Mouse (Mus musculus) limb, embryonic 11.5 days (tissue): Measurements from ENCODE around the gene Tcta. TPM values are rescaled to one million over a fixed set of nuclear protein-coding genes. Genes with fewer than 3 reads are reported as not detected.
"Not testable (repeated sequence)": the region's sequence is repeated elsewhere in the genome, so short reads cannot be mapped to it uniquely, and the experiment has no call there.

Experiments
- ATAC-seq: fragments of 200-750 bp; cut with Nextera tagmentation; 2 replicates; pipeline ENCODE4 v1.8.0; 2017; ENCODE audit warnings: low read depth; ENCODE audit not compliant: insufficient number of reproducible peaks, low FRiP score, low TSS enrichment
- DNase-seq: peaks from one replicate; pipeline ENCODE4 v3.0.0-alpha.2; 2015; ENCODE audit warnings: low spot score
- H3K27ac ChIP-seq: fragments of 300-500 bp; sonication (generic); replicated peaks from 2 replicates; pipeline ENCODE4 v1.5.1; 2014; ENCODE audit warnings: low read depth, mild to moderate bottlenecking, low read length
- H3K27me3 ChIP-seq: fragments of 300-500 bp; sonication (generic); 2 replicates; pipeline ENCODE4 v1.6.1; 2014; ENCODE audit warnings: mild to moderate bottlenecking, low read length, mixed read lengths; ENCODE audit not compliant: control insufficient read depth, insufficient read depth
- H3K36me3 ChIP-seq: fragments of 300-500 bp; sonication (generic); 2 replicates; pipeline ENCODE4 v1.6.1; 2014; ENCODE audit warnings: mild to moderate bottlenecking, low read length, moderate library complexity, mixed read lengths; ENCODE audit not compliant: control insufficient read depth, insufficient read depth
- H3K4me1 ChIP-seq: fragments of 300-500 bp; sonication (generic); 2 replicates; pipeline ENCODE4 v1.6.1; 2014; ENCODE audit warnings: low read length, mixed read lengths; ENCODE audit not compliant: control insufficient read depth, insufficient read depth
- H3K4me2 ChIP-seq: fragments of 300-500 bp; sonication (generic); 2 replicates; pipeline ENCODE4 v1.6.1; 2014; ENCODE audit warnings: low read depth, mild to moderate bottlenecking, moderate library complexity; ENCODE audit not compliant: severe bottlenecking
- H3K4me3 ChIP-seq: fragments of 300-500 bp; sonication (generic); 2 replicates; pipeline ENCODE4 v1.5.1; 2014; ENCODE audit warnings: low read depth, low read length
- H3K9ac ChIP-seq: fragments of 300-500 bp; sonication (generic); 2 replicates; pipeline ENCODE4 v1.6.1; 2014; ENCODE audit warnings: mild to moderate bottlenecking, low read length
- H3K9me3 ChIP-seq: fragments of 300-500 bp; sonication (generic); 2 replicates; pipeline ENCODE4 v1.6.1; 2016; ENCODE audit warnings: low read length; ENCODE audit not compliant: control insufficient read depth
- WGBS: fragments of 180-500 bp; shearing (Covaris S2); extraction: QIAGEN DNeasy Blood & Tissue Kit; methylation state at CpG from one replicate; pipeline ENCODE4 v1.1.7; 2014; 5-methylcytosine and 5-hydroxymethylcytosine counted together
- polyA plus RNA-seq: library from polyadenylated mRNA; unstranded; fragments of >200 nt; fragmentation: Nextera tagmentation; extraction: Ambion mirVana; gene quantifications from 2 replicates; pipeline ENCODE4 v1.2.1, GENCODE M21; 2014

Tcta gene
- polyA plus RNA-seq, 1 experiment from 2014 or later = 15.8 TPM

- H3K27ac ChIP-seq = no peak overlapping the region
- WGBS = 24% methylated on average over 2 of the region's 2 CpGs
- no peak overlapping the region for H3K9ac ChIP-seq
- no peak overlapping the region for H3K4me3 ChIP-seq
- no peak for ATAC-seq
- H3K4me2 ChIP-seq = no peak overlapping the region
- no peaks in the 10 kb centered on the region for H3K9me3 ChIP-seq
- H3K36me3 ChIP-seq = no peaks in the 10 kb centered on the region
- no peaks in the 10 kb centered on the region for H3K4me1 ChIP-seq
- DNase-seq = no peak
- no peaks in the 10 kb centered on the region for H3K27me3 ChIP-seq
Measured at GRCm38 (mm10) chr9:108271941-108272340, 34.0 kb downstream of the Tcta start.

GRCm38 (mm10) chr9:108268701-108269100 lies 37.3 kb downstream of the Tcta start:
- not testable (repeated sequence) for H3K4me1 ChIP-seq, DNase-seq, H3K4me2 ChIP-seq, H3K9ac ChIP-seq, H3K36me3 ChIP-seq, H3K4me3 ChIP-seq, H3K27ac ChIP-seq, ATAC-seq, H3K9me3 ChIP-seq, H3K27me3 ChIP-seq
- 76% methylated on average over 6 of the region's 7 CpGs for WGBS

GRCm38 (mm10) chr9:108267691-108268090 lies 38.3 kb downstream of the Tcta start:
- Histone ChIP-seq H3K27ac (no peak overlapping the region), H3K36me3 (no peaks in the 10 kb centered on the region), H3K9ac (no peak overlapping the region), H3K27me3 (no peaks in the 10 kb centered on the region), H3K4me2 (no peak overlapping the region), H3K4me3 (no peak overlapping the region), H3K4me1 (peaks cover 5% of the 10 kb centered on the region; the same call in 1 of the 2 replicates), H3K9me3 (no peaks in the 10 kb centered on the region)
- ATAC-seq = no peak
- 88% methylated on average over 7 of the region's 7 CpGs for WGBS
- no peak for DNase-seq

- no peak overlapping the region for H3K27ac ChIP-seq
- H3K4me3 ChIP-seq = no peak overlapping the region
- H3K9me3 ChIP-seq = no peaks in the 10 kb centered on the region
- no peak overlapping the region for H3K4me2 ChIP-seq
- ATAC-seq = no peak
- H3K36me3 ChIP-seq = no peaks in the 10 kb centered on the region
- H3K9ac ChIP-seq = no peak overlapping the region
- 65% methylated on average over 10 of the region's 10 CpGs for WGBS
- H3K27me3 ChIP-seq = no peaks in the 10 kb centered on the region
- DNase-seq = no peak
- peaks cover 10% of the 10 kb centered on the region for H3K4me1 ChIP-seq
Measured at GRCm38 (mm10) chr9:108266261-108266935, 39.6 kb downstream of the Tcta start.

GRCm38 (mm10) chr9:108264191-108264921 lies 41.6 kb downstream of the Tcta start:
- Histone ChIP-seq H3K4me1 (peaks cover 10% of the 10 kb centered on the region), H3K4me2 (peak overlapping the region; percentile 46), H3K4me3 (peak overlapping the region; percentile 82), H3K27ac (peak overlapping the region; percentile 44; the same call in 1 of the 2 replicates), H3K36me3 (no peaks in the 10 kb centered on the region; the same call in 1 of the 2 replicates), H3K27me3 (no peaks in the 10 kb centered on the region), H3K9me3 (no peaks in the 10 kb centered on the region), H3K9ac (peak overlapping the region; percentile 47; the same call in 1 of the 2 replicates)
- ATAC-seq = peak; percentile 35; the same call in 1 of the 2 replicates
- DNase-seq = no peak
- WGBS = 12% methylated on average over 10 of the region's 10 CpGs

- peaks cover 10% of the 10 kb centered on the region for H3K4me1 ChIP-seq
Measured at GRCm38 (mm10) chr9:108263690-108264190, 42.2 kb downstream of the Tcta start, which contains the start of gene Dag1. Dag1 (minus strand) TSS chr9:108263958.

GRCm38 (mm10) chr9:108263131-108263681 lies 42.8 kb downstream of the Tcta start:
- ATAC-seq = peak; percentile 71
- WGBS = 0% methylated on average over 59 of the region's 62 CpGs
- H3K36me3 ChIP-seq = no peaks in the 10 kb centered on the region; the same call in 1 of the 2 replicates

More at GRCm38 (mm10) chr9:108263690-108264190, 42.2 kb downstream of the Tcta start, which contains the start of gene Dag1:
- DNase-seq = peak; percentile 100
- H3K4me2 ChIP-seq = peak within 1 kb of the TSS; percentile 72
- H3K27ac ChIP-seq = peak within 1 kb of the TSS; percentile 44
- H3K9me3 ChIP-seq = no peaks in the 10 kb centered on the region
- peak within 1 kb of the TSS; percentile 71 for H3K9ac ChIP-seq
- peak within 1 kb of the TSS; percentile 82 for H3K4me3 ChIP-seq
- no peaks in the 10 kb centered on the region for H3K27me3 ChIP-seq
- peak; percentile 93 for ATAC-seq
- WGBS = under 1% methylated on average over 60 of the region's 71 CpGs
- no peaks in the 10 kb centered on the region; the same call in 1 of the 2 replicates for H3K36me3 ChIP-seq

GRCm38 (mm10) chr9:108262494-108263049 lies 43.4 kb downstream of the Tcta start:
- no peak overlapping the region for H3K27ac ChIP-seq
- ATAC-seq = no peak
- peaks cover 10% of the 10 kb centered on the region for H3K4me1 ChIP-seq
- H3K9me3 ChIP-seq = no peaks in the 10 kb centered on the region
- peak overlapping the region; percentile 72 for H3K4me2 ChIP-seq
- H3K36me3 ChIP-seq = no peaks in the 10 kb centered on the region; the same call in 1 of the 2 replicates
- H3K27me3 ChIP-seq = no peaks in the 10 kb centered on the region
- WGBS = 51% methylated on average over 11 of the region's 11 CpGs
- H3K9ac ChIP-seq = peak overlapping the region; percentile 71
- peak overlapping the region; percentile 82 for H3K4me3 ChIP-seq
- no peak for DNase-seq

More at GRCm38 (mm10) chr9:108263131-108263681, 42.8 kb downstream of the Tcta start:
- Histone ChIP-seq H3K9me3 (no peaks in the 10 kb centered on the region), H3K9ac (peak overlapping the region; percentile 71), H3K4me3 (peak overlapping the region; percentile 82), H3K4me2 (peak overlapping the region; percentile 72), H3K27me3 (no peaks in the 10 kb centered on the region), H3K4me1 (peaks cover 10% of the 10 kb centered on the region), H3K27ac (peak overlapping the region; percentile 44)
- DNase-seq = peak; percentile 54
